Mouse (Mus musculus) small intestine, adult 2 months (tissue): ENCODE measurements around the gene Wwp2.

Source experiments
- CTCF ChIP-seq: fragments of 200-500 bp; IDR thresholded peaks from 2 replicates; pipeline ENCODE4 v1.5.1; 2012; ENCODE audit warnings: low read depth, mild to moderate bottlenecking, control low read depth, inconsistent platforms, low read length, moderate library complexity, mixed read lengths; ENCODE audit not compliant: insufficient replicate concordance, insufficient read length; ENCODE audit errors: extremely low read depth
- POLR2A ChIP-seq: fragments of 200-500 bp; IDR thresholded peaks from 2 replicates; pipeline ENCODE4 v1.6.1; 2012; ENCODE audit warnings: low read depth, mild to moderate bottlenecking, control low read depth, inconsistent platforms, low read length, moderate library complexity

GRCm38 (mm10) chr8:107502922-107503321, 66.8 kb downstream of the Wwp2 start:
- TF ChIP-seq POLR2A (no peak), CTCF (no peak)
